Mouse (Mus musculus) heart, embryonic 10.5 days (tissue): Measurements from ENCODE around the gene Olfr576. TPM values are rescaled to one million over a fixed set of nuclear protein-coding genes. Genes with fewer than 3 reads are reported as not detected.

Experiments
- DNase-seq: peaks from one replicate; pipeline ENCODE4 v3.0.0-alpha.2; 2017; ENCODE audit warnings: low spot score
- H3K27ac ChIP-seq: fragments of 300-500 bp; sonication (generic); 2 replicates; pipeline ENCODE4 v1.5.1; 2016; ENCODE audit warnings: mild to moderate bottlenecking
- H3K27me3 ChIP-seq: fragments of 300-500 bp; sonication (generic); 2 replicates; pipeline ENCODE4 v1.6.1; 2016; ENCODE audit warnings: mild to moderate bottlenecking; ENCODE audit not compliant: poor library complexity, insufficient read depth, severe bottlenecking
- H3K36me3 ChIP-seq: fragments of 300-500 bp; sonication (generic); 2 replicates; pipeline ENCODE4 v1.6.1; 2016; ENCODE audit warnings: mild to moderate bottlenecking, moderate library complexity
- H3K4me1 ChIP-seq: fragments of 300-500 bp; sonication (generic); 2 replicates; pipeline ENCODE4 v1.6.1; 2016; ENCODE audit warnings: mild to moderate bottlenecking
- H3K4me3 ChIP-seq: fragments of 300-500 bp; sonication (generic); 2 replicates; pipeline ENCODE4 v1.5.1; 2016; ENCODE audit warnings: mild to moderate bottlenecking, moderate library complexity
- H3K9me3 ChIP-seq: fragments of 300-500 bp; sonication (generic); 2 replicates; pipeline ENCODE4 v1.6.1; 2016; ENCODE audit warnings: mild to moderate bottlenecking, moderate library complexity
- WGBS: fragments of 180-500 bp; shearing (Covaris S2); methylation state at CpG from one replicate; pipeline ENCODE4 v1.1.7; 2016; 5-methylcytosine and 5-hydroxymethylcytosine counted together
- polyA plus RNA-seq: library from polyadenylated mRNA; unstranded; fragments of >200 nt; fragmentation: Nextera tagmentation; extraction: Ambion mirVana; gene quantifications from 2 replicates; pipeline ENCODE4 v1.2.1, GENCODE M21; 2016

Gene Olfr576
- not detected in 2 replicates for polyA plus RNA-seq

GRCm38 (mm10) chr7:102962360-102962759 is at the start of gene Olfr576:
Gene Olfr576 (plus strand): TSS chr7:102962660.
- DNase-seq: no peak
- no peaks in the 10 kb centered on the region for H3K27me3 ChIP-seq
- WGBS: 14% methylated on average over 2 of the region's 2 CpGs
- no peak within 1 kb of the TSS for H3K4me3 ChIP-seq
- H3K4me1 ChIP-seq: no peaks in the 10 kb centered on the region
- no peak within 1 kb of the TSS for H3K27ac ChIP-seq
- H3K9me3 ChIP-seq: no peaks in the 10 kb centered on the region
- H3K36me3 ChIP-seq: no peaks in the 10 kb centered on the region

GRCm38 (mm10) chr7:102915261-102915660 is 47.2 kb upstream of the Olfr576 start:
- no peaks in the 10 kb centered on the region for H3K9me3 ChIP-seq
- no peak overlapping the region for H3K4me3 ChIP-seq
- H3K27ac ChIP-seq: no peak overlapping the region
- 44% methylated on average over 1 of the region's 1 CpGs for WGBS
- no peaks in the 10 kb centered on the region for H3K27me3 ChIP-seq
- H3K4me1 ChIP-seq: 0 out of 2 replicates have a peak, but pooled peaks cover 5% of the 10 kb centered on the region
- H3K36me3 ChIP-seq: no peaks in the 10 kb centered on the region
- DNase-seq: no peak

DNA sequence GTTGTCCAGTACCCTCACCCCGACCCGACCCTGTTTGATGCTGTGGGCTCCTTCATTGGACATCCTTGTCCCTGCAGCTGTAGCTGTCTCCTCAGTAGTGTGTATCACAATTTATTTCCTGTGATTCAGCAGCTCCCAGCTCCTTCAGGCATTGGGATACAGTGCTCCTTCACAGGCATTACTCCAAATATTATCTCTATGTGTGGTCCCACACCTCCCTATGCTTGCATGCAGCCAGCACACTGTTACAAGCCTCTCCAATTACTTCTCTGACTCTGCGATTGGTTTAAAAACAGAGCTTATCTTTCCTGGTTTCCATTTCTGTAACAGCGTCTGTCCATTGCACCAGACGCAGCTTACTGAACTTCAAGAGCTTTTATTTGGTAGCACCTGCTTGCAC is 46.1 kb upstream of the Olfr576 start:
- Histone ChIP-seq H3K9me3 (no peaks in the 10 kb centered on the region), H3K27ac (no peak overlapping the region), H3K4me1 (0 out of 2 replicates have a peak, but pooled peaks cover 5% of the 10 kb centered on the region), H3K36me3 (no peaks in the 10 kb centered on the region), H3K27me3 (no peaks in the 10 kb centered on the region), H3K4me3 (no peak overlapping the region)
- WGBS: 35% methylated on average over 5 of the region's 5 CpGs
- DNase-seq: no peak

- Histone ChIP-seq H3K27me3 (no peaks in the 10 kb centered on the region), H3K36me3 (no peaks in the 10 kb centered on the region), H3K4me1 (0 out of 2 replicates have a peak, but pooled peaks cover 5% of the 10 kb centered on the region), H3K9me3 (no peaks in the 10 kb centered on the region), H3K27ac (no peak within 1 kb of the TSS), H3K4me3 (no peak within 1 kb of the TSS)
- no peak for DNase-seq
- 61% methylated on average over 4 of the region's 4 CpGs for WGBS
These were observed 45.2 kb upstream of the Olfr576 start, which contains the start of gene Olfr571 for GRCm38 (mm10) chr7:102917032-102917875. Gene Olfr571 (minus strand): TSS chr7:102917536.

DNA sequence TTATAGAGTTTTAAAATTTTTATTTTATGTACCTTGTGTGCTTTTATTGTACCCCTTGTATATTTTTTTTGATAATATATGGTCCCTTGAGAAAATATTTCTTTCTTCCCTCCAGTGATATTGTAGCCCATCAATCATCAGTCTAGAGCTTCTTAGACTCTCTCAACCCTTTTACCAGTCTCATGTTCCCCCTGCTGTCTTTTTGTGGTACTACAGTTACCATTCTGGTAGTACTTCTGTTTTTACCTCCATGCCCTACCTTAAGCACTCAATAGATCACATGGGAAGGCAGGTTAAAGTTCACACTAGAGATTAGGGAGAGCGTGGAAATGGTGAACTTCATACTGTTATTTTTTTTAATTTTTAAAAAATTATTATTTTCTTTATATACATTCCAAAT is 42.8 kb upstream of the Olfr576 start:
- no peaks in the 10 kb centered on the region for H3K36me3 ChIP-seq
- H3K9me3 ChIP-seq: no peaks in the 10 kb centered on the region
- 0 out of 2 replicates have a peak, but pooled peaks cover 5% of the 10 kb centered on the region for H3K4me1 ChIP-seq
- no peak overlapping the region for H3K27ac ChIP-seq
- no peaks in the 10 kb centered on the region for H3K27me3 ChIP-seq
- H3K4me3 ChIP-seq: no peak overlapping the region
- DNase-seq: no peak
- 10% methylated on average over 1 of the region's 1 CpGs for WGBS

GRCm38 (mm10) chr7:102924109-102924508 is 38.4 kb upstream of the Olfr576 start, which contains the start of gene Olfr572:
Gene Olfr572 (plus strand): TSS chr7:102924409.
- H3K4me3 ChIP-seq: no peak within 1 kb of the TSS
- no peak for DNase-seq
- no peak within 1 kb of the TSS for H3K27ac ChIP-seq
- no peaks in the 10 kb centered on the region for H3K36me3 ChIP-seq
- H3K9me3 ChIP-seq: no peaks in the 10 kb centered on the region
- H3K27me3 ChIP-seq: no peaks in the 10 kb centered on the region
- no peaks in the 10 kb centered on the region for H3K4me1 ChIP-seq
- WGBS: 48% methylated on average over 1 of the region's 1 CpGs

- H3K4me1 ChIP-seq: no peaks in the 10 kb centered on the region
- no peak for DNase-seq
- H3K27me3 ChIP-seq: no peaks in the 10 kb centered on the region
- H3K36me3 ChIP-seq: no peaks in the 10 kb centered on the region
- 73% methylated on average over 3 of the region's 3 CpGs for WGBS
- no peak overlapping the region for H3K4me3 ChIP-seq
- H3K27ac ChIP-seq: no peak overlapping the region
- no peaks in the 10 kb centered on the region for H3K9me3 ChIP-seq
These were observed 35.4 kb upstream of the Olfr576 start for GRCm38 (mm10) chr7:102927105-102927504.

- 88% methylated on average over 2 of the region's 2 CpGs for WGBS
- Histone ChIP-seq H3K27ac (no peak within 1 kb of the TSS), H3K36me3 (no peaks in the 10 kb centered on the region), H3K4me3 (no peak within 1 kb of the TSS), H3K9me3 (no peaks in the 10 kb centered on the region), H3K27me3 (no peaks in the 10 kb centered on the region), H3K4me1 (no peaks in the 10 kb centered on the region)
- no peak for DNase-seq
These were observed 20.0 kb upstream of the Olfr576 start, which contains the start of gene Olfr573-ps1 for GRCm38 (mm10) chr7:102942475-102942874. Gene Olfr573-ps1 (minus strand): TSS chr7:102942575.

DNA sequence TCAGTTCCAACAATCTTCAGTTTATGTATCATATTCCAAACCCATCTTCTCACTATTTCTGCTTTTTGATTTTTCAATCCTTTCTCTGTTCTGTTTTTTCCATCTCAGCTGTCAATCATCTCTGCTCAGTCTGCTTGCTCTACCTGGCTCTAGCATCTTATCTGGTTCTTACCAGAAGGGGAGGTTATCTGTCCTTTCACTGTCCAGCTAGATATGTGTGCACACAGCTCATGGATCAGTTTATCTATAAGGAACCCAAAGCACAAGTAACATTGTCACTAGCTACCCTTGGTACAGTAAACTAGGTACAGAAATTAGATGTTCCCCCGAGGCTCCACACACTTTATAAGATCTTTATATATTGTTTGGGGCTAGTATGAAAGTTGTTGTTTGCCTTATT is 19.0 kb upstream of the Olfr576 start:
- H3K9me3 ChIP-seq: no peaks in the 10 kb centered on the region
- H3K27ac ChIP-seq: no peak overlapping the region
- H3K27me3 ChIP-seq: no peaks in the 10 kb centered on the region
- H3K4me3 ChIP-seq: no peak overlapping the region
- no peak for DNase-seq
- H3K36me3 ChIP-seq: no peaks in the 10 kb centered on the region
- no peaks in the 10 kb centered on the region for H3K4me1 ChIP-seq
- 75% methylated on average over 1 of the region's 1 CpGs for WGBS

DNA sequence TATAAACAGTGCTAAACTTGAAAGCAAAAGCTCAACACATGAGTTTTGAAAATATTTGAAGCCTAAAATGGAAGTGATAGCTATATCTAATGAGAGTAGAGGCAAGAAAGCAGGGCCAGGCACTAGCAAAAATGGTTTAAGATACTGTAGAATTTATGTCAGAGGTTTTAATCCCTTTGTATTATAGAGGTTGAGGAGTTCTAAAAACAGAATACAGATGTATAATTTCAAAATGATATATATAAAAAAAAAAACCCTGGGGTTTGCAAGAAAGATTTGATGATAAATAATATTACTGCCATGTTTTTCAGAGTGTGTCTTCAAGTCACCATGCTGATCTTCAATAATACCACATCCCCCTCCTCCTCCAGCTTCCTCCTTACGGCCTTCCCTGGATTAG is 14.3 kb upstream of the Olfr576 start, which contains the start of gene Olfr574:
Gene Olfr574, plus strand, starts transcription at position 301 of the 400 bp plus-strand sequence.
- Histone ChIP-seq H3K4me1 (no peaks in the 10 kb centered on the region), H3K27ac (no peak within 1 kb of the TSS), H3K27me3 (no peaks in the 10 kb centered on the region), H3K36me3 (no peaks in the 10 kb centered on the region), H3K9me3 (no peaks in the 10 kb centered on the region), H3K4me3 (no peak within 1 kb of the TSS)
- no peak for DNase-seq
- 88% methylated on average over 1 of the region's 1 CpGs for WGBS

GRCm38 (mm10) chr7:102950732-102951131 is 11.7 kb upstream of the Olfr576 start:
- 78% methylated on average over 1 of the region's 1 CpGs for WGBS
- no peak overlapping the region for H3K4me3 ChIP-seq

GRCm38 (mm10) chr7:102958137-102958536 is 4.3 kb upstream of the Olfr576 start:
- WGBS: 57% methylated on average over 3 of the region's 3 CpGs
- no peak overlapping the region for H3K27ac ChIP-seq

More at GRCm38 (mm10) chr7:102950732-102951131, 11.7 kb upstream of the Olfr576 start:
- no peaks in the 10 kb centered on the region for H3K9me3 ChIP-seq
- no peaks in the 10 kb centered on the region for H3K36me3 ChIP-seq
- no peaks in the 10 kb centered on the region for H3K4me1 ChIP-seq
- H3K27ac ChIP-seq: no peak overlapping the region
- H3K27me3 ChIP-seq: no peaks in the 10 kb centered on the region
- DNase-seq: no peak

GRCm38 (mm10) chr7:102958593-102958992 is 3.9 kb upstream of the Olfr576 start, which contains the start of gene Olfr575:
Gene Olfr575 (minus strand): TSS chr7:102958775.
- Histone ChIP-seq H3K36me3 (no peaks in the 10 kb centered on the region), H3K27me3 (no peaks in the 10 kb centered on the region), H3K9me3 (no peaks in the 10 kb centered on the region), H3K27ac (no peak within 1 kb of the TSS), H3K4me1 (no peaks in the 10 kb centered on the region), H3K4me3 (no peak within 1 kb of the TSS)
- DNase-seq: peak; percentile 79
- 48% methylated on average over 1 of the region's 1 CpGs for WGBS

More at GRCm38 (mm10) chr7:102958137-102958536, 4.3 kb upstream of the Olfr576 start:
- no peaks in the 10 kb centered on the region for H3K36me3 ChIP-seq
- H3K4me3 ChIP-seq: no peak overlapping the region
- no peaks in the 10 kb centered on the region for H3K4me1 ChIP-seq
- DNase-seq: no peak
- no peaks in the 10 kb centered on the region for H3K27me3 ChIP-seq
- no peaks in the 10 kb centered on the region for H3K9me3 ChIP-seq
